Comparison of ENCODE assay signal across 12 mouse cellular contexts in genomic region chr3:29200601-29201000, GRCm38 (mm10).
DNase-seq lines count a peak whose midpoint lies in the region.
"Had no signal": no experiment of that assay in that cellular context is flagged by ENCODE, and none has a peak within 500 bp of the region (broad histone marks: within the 10 kb centered on the region; RNA-seq: fewer than 3 reads in every experiment).

No protein-coding gene starts in this region.

- peak; percentile 37 to 61 for DNase-seq in cerebellum, postnatal 14 days
- no peak for DNase-seq in cerebellum, adult 9-11 months
- DNase-seq in kidney, postnatal 10 days, result peak; percentile 5
- no peak for DNase-seq in kidney, postnatal 36 days
- DNase-seq in right cerebral cortex, postnatal 4 days, result peak; percentile 19
- no peak for DNase-seq in right cerebral cortex, adult 2 months (ENCODE audit: low spot score in 2 of 2)
- DNase-seq in testis, postnatal 10 days (ENCODE audit: low spot score), result no peak
- no peak for DNase-seq in cerebellum, adult 18-20 months
- DNase-seq: adrenal gland, adult 8-10 months; heart, adult 18-20 months; heart, postnatal 4 days; thymus, postnatal 14 days had no signal

Comparison
In these comparisons a context has a peak if more than half of its experiments do, and no peak if none do; other contexts are left out.
1. DNase-seq: peak in cerebellum, postnatal 14 days (2 of 2), kidney, postnatal 10 days (single experiment) and right cerebral cortex, postnatal 4 days (single experiment); none in cerebellum, adult 9-11 months (single experiment), kidney, postnatal 36 days (0 of 2), right cerebral cortex, adult 2 months (0 of 2), testis, postnatal 10 days (single experiment) and cerebellum, adult 18-20 months (0 of 2).